In the genomic region with DNA sequence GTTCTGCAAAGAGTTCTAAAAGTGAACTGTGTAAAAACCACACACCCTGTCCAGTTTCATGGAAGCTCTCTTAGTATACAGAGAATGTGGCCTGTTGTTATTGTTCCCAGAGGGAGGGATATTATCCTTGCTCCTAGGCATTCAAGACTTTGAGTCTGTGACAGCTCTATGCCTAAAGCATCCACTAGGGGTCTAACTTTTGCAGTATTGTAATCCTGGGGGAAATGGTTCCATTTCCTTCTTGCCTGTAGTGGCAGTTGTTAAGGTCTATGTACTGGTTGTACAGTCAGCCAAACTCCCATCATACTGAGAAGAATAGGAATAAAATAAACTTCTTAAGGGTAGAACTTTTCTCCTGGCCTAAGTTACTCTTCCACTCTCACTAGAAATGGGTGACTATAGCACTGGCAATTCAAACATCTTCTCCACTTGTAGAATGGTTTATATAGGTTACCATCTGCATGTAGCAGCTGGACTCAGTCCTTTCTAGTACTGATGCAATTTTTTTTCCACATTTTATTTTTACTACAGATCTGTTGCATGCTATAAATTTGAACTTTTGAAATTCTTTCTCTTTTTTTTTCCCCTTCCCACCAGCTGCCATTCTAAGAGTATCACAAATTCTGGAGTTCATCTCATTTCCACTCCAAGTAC, we compare ENCODE assay signal across 10 mouse cellular contexts. TPM values are rescaled to one million over a fixed set of nuclear protein-coding genes. Genes with fewer than 3 reads are reported as not detected.
DNase-seq lines count a peak whose midpoint lies in the region; TF ChIP-seq lines count a peak whose summit lies in the region.
"Had no signal": no experiment of that assay in that cellular context is flagged by ENCODE, and none has a peak within 500 bp of the region (broad histone marks: within the 10 kb centered on the region; RNA-seq: fewer than 3 reads in every experiment).

No protein-coding gene starts in this region.

- no peak for TF ChIP-seq POLR2A in thymus, adult 2 months (IDR thresholded peaks at IDR 0.05; ENCODE audit: control insufficient read depth, extremely low read depth, insufficient read depth, low read length, poor library complexity)

- TF ChIP-seq CTCF in gastrocnemius, adult 2 months (IDR thresholded peaks at IDR 0.05) = peak; percentile 51
- no peak for TF ChIP-seq CTCF in thymus, adult 2 months (IDR thresholded peaks at IDR 0.05; ENCODE audit: borderline replicate concordance, control insufficient read depth, extremely low read depth, insufficient read depth, low read length, poor library complexity)

- no peaks in the 10 kb centered on the region for H3K36me3 ChIP-seq in thymus, adult 2 months (ENCODE audit: control insufficient read depth, insufficient read depth, low read length)
- H3K36me3 ChIP-seq: hindbrain, embryonic 15.5 days had no signal

- no peak overlapping the region for H3K4me3 ChIP-seq in gastrocnemius, adult 2 months
- no peak overlapping the region for H3K4me3 ChIP-seq in thymus, adult 2 months (ENCODE audit: control insufficient read depth, insufficient read depth, low read length)
- H3K4me3 ChIP-seq: hindbrain, embryonic 15.5 days had no signal

- intact Hi-C loops in gastrocnemius, adult 2 months (cut with DNase I) = no loop called here
- intact Hi-C loops in gastrocnemius, postnatal 36 days (cut with DNase I) = no loop called here

- no peak for DNase-seq in gastrocnemius, adult 2 months
- DNase-seq in gastrocnemius, postnatal 36 days = no peak
- DNase-seq in thymus, adult 2 months = peak; percentile 11
- no peak for DNase-seq in thymus, adult 18-20 months
- peak; percentile 17 for DNase-seq in embryo, embryonic 9.5 days (ENCODE audit: extremely low spot score)
- DNase-seq in retina, postnatal 1 day = peak; percentile 42
- DNase-seq in layer of hippocampus, adult 18-20 months (ENCODE audit: low spot score in 2 of 2) = no peak
- DNase-seq in gastrocnemius, adult 8-10 months (ENCODE audit: low spot score in 2 of 2) = no peak

- H3K27me3 ChIP-seq in thymus, adult 2 months (ENCODE audit: control insufficient read depth, insufficient read depth, low read length) = no peaks in the 10 kb centered on the region
- H3K27me3 ChIP-seq: hindbrain, embryonic 15.5 days had no signal

- H3K4me1 ChIP-seq in thymus, adult 2 months (replicated peaks; ENCODE audit: control insufficient read depth, insufficient read depth, low read length) = no peaks in the 10 kb centered on the region
- H3K4me1 ChIP-seq: hindbrain, embryonic 15.5 days had no signal

- no peak overlapping the region for H3K27ac ChIP-seq in gastrocnemius, adult 2 months
- H3K27ac ChIP-seq in thymus, adult 2 months (ENCODE audit: control insufficient read depth, insufficient read depth, low read length) = no peak overlapping the region
- H3K27ac ChIP-seq: hindbrain, embryonic 15.5 days had no signal

RNA-seq across cellular contexts. Expression of a gene that starts 51.4 kb away (rescaled TPM):
- 10 to 100 TPM; 42.5 to 58.4 TPM for total RNA-seq in gastrocnemius, adult 2 months (2021)
- total RNA-seq in gastrocnemius, postnatal 36 days (2021) = 10 to 100 TPM; 48.2 to 49.4 TPM
- polyA plus RNA-seq in thymus, adult 2 months (2012; rRNA removed) = 10.2 and 14.6 TPM in 2 replicates
- not detected for total RNA-seq in layer of hippocampus, adult 18-20 months (2021)
- total RNA-seq in gastrocnemius, adult 8-10 months (2022) = 10 to 100 TPM; 32.5 to 56.1 (median 39.0) TPM
- polyA plus RNA-seq: neural tube, embryonic 14.5 days had no signal

Comparison
In these comparisons a context has a peak if more than half of its experiments do, and no peak if none do; other contexts are left out.
1. DNase-seq: peak in thymus, adult 2 months (single experiment), embryo, embryonic 9.5 days (single experiment) and retina, postnatal 1 day (single experiment); none in gastrocnemius, adult 2 months (single experiment), gastrocnemius, postnatal 36 days (0 of 2), thymus, adult 18-20 months (0 of 2), layer of hippocampus, adult 18-20 months (0 of 2) and gastrocnemius, adult 8-10 months (0 of 2).
2. RNA of a gene that starts 51.4 kb away (total RNA-seq): 42.5 to 58.4 TPM in gastrocnemius, adult 2 months, 48.2 to 49.4 TPM in gastrocnemius, postnatal 36 days and 32.5 to 56.1 TPM in gastrocnemius, adult 8-10 months; not detected in layer of hippocampus, adult 18-20 months; every median in the first group is over 10 times any median in the second.